Mouse (Mus musculus) C3H10T1/2 (cell line): ENCODE measurements around the gene Gm3159. TPM values are rescaled to one million over a fixed set of nuclear protein-coding genes. Genes with fewer than 3 reads are reported as not detected.

ENCODE experiments used
- polyA plus RNA-seq, 2 experiments: library from polyadenylated mRNA; unstranded; fragments of >200 nt; fragmentation: generic; extraction: Trizol; gene quantifications; one replicate each; pipeline ENCODE4 v1.2.1; 2012; ENCODE audit warnings: missing spikeins in 2 of 2

Gm3159 gene
- not detected for polyA plus RNA-seq

GRCm38 (mm10) chr14:4397226-4397625 is at the start of gene Gm3159:
Gm3159 (plus strand) TSS chr14:4397526.

GRCm38 (mm10) chr14:4414965-4415835 is 17.9 kb downstream of the Gm3159 start, which contains the start of gene Gm3164:
Gm3164 (plus strand) TSS chr14:4415448.

GRCm38 (mm10) chr14:4430692-4431091 is 33.4 kb downstream of the Gm3159 start, which contains the start of gene Gm3173:
Gm3173 (plus strand) TSS chr14:4430992.

Other genes starting within 250 kb of the Gm3159 start
- not detected for gene Gm3127, start 232.5 kb upstream of the Gm3159 start, polyA plus RNA-seq
- not detected for gene Gm2974, start 214.9 kb upstream of the Gm3159 start, polyA plus RNA-seq
- gene Gm3138, start 147.9 kb upstream of the Gm3159 start, polyA plus RNA-seq, result not detected
- not detected for gene Gm3149, start 80.2 kb upstream of the Gm3159 start, polyA plus RNA-seq
- gene 2610042L04Rik, start 62.8 kb upstream of the Gm3159 start, polyA plus RNA-seq, result not detected
- gene Gm3164, start 17.9 kb downstream of the Gm3159 start, polyA plus RNA-seq, result not detected
- not detected for gene Gm3173, start 33.5 kb downstream of the Gm3159 start, polyA plus RNA-seq
- not detected for gene Gm3182, start 84.2 kb downstream of the Gm3159 start, polyA plus RNA-seq
- not detected for gene Gm3047, start 157.9 kb downstream of the Gm3159 start, polyA plus RNA-seq
- not detected for gene Gm8159, start 234.8 kb downstream of the Gm3159 start, polyA plus RNA-seq